Mouse (Mus musculus) ES-E14 (cell line): ENCODE measurements around the gene Ifitm6. TPM values are rescaled to one million over a fixed set of nuclear protein-coding genes. Genes with fewer than 3 reads are reported as not detected.
A peak's percentile ranks its signal among the peaks of the same experiment; 100 is the strongest.

Experiments used
- DNase-seq: peaks from one replicate; pipeline ENCODE4 v3.0.0-alpha.2; 2013; ENCODE audit warnings: low read depth, low spot score
- H3K27ac ChIP-seq: 2 replicates; pipeline ENCODE4 v1.5.1; 2012; ENCODE audit warnings: low read depth, mild to moderate bottlenecking, low read length, moderate library complexity, mixed read lengths; ENCODE audit not compliant: poor library complexity, insufficient read depth, severe bottlenecking
- H3K36me3 ChIP-seq: 2 replicates; pipeline ENCODE4 v1.6.1; 2012; ENCODE audit warnings: mild to moderate bottlenecking, low read length, moderate library complexity, mixed read lengths; ENCODE audit not compliant: control insufficient read depth, poor library complexity, insufficient read depth, severe bottlenecking
- H3K4me1 ChIP-seq, 2 experiments: fragments of 150-350 bp in 1 of 2; sonication (generic) in 1 of 2; 2 replicates each; pipeline ENCODE4 v1.6.1; 2012; ENCODE audit warnings: low read length in 2 of 2, mild to moderate bottlenecking in 1 of 2, mixed read lengths in 1 of 2; ENCODE audit not compliant: control insufficient read depth in 2 of 2, insufficient read depth in 2 of 2, poor library complexity in 1 of 2
- H3K4me3 ChIP-seq, 2 experiments: fragments of 150-350 bp in 1 of 2; sonication (generic) in 1 of 2; 2 replicates each; pipeline ENCODE4 v1.5.1; 2012; ENCODE audit warnings: low read length in 2 of 2, low read depth in 1 of 2, mild to moderate bottlenecking in 1 of 2, mixed read lengths in 1 of 2; ENCODE audit not compliant: insufficient read depth in 1 of 2, poor library complexity in 1 of 2, severe bottlenecking in 1 of 2
- H3K9ac ChIP-seq: 2 replicates; pipeline ENCODE4 v1.6.1; 2012; ENCODE audit warnings: low read depth, mild to moderate bottlenecking, low read length, mixed read lengths; ENCODE audit not compliant: poor library complexity, insufficient read depth, severe bottlenecking
- H3K9me3 ChIP-seq: fragments of 150-350 bp; sonication (generic); 2 replicates; pipeline ENCODE4 v1.6.1; 2012; ENCODE audit warnings: low read depth, mild to moderate bottlenecking, low read length; ENCODE audit not compliant: control insufficient read depth, insufficient read depth
- CHD2 ChIP-seq: IDR thresholded peaks from 2 replicates; pipeline ENCODE4 v1.6.1; 2014; ENCODE audit warnings: mild to moderate bottlenecking, low read depth, low read length, inconsistent platforms
- HCFC1 ChIP-seq: IDR thresholded peaks from 2 replicates; pipeline ENCODE4 v1.6.1; 2012; ENCODE audit warnings: low read length, inconsistent platforms, borderline replicate concordance; ENCODE audit not compliant: insufficient read depth
- MAFK ChIP-seq: IDR thresholded peaks from 2 replicates; pipeline ENCODE4 v1.6.1; 2014; ENCODE audit warnings: mild to moderate bottlenecking, low read depth, low read length, inconsistent platforms; ENCODE audit not compliant: insufficient read depth
- ZC3H11A ChIP-seq: IDR thresholded peaks from 2 replicates; pipeline ENCODE4 v1.6.1; 2012; ENCODE audit warnings: low read depth, mild to moderate bottlenecking, inconsistent platforms, low read length, borderline replicate concordance
- ZNF384 ChIP-seq: IDR thresholded peaks from 2 replicates; pipeline ENCODE4 v1.6.1; 2012; ENCODE audit warnings: low read depth, low read length, inconsistent platforms
- in situ Hi-C, 2 experiments: fragments of 600-800 bp; cut with MboI; formaldehyde crosslinking; loops; one replicate each; pipeline ENCODE4 v1.15.1; 2025; ENCODE audit warnings: low sequenced_read_pairs in 2 of 2, inconsistent platforms in 1 of 2; ENCODE audit not compliant: unreplicated experiment in 2 of 2
- total RNA-seq: library from RNA; depleted of rRNA; stranded (reverse); fragments of 300-350 nt; gene quantifications from 2 replicates; pipeline ENCODE4 v1.2.3, GENCODE M21; 2012

Ifitm6 gene
- total RNA-seq, 1 experiment = 0.36 TPM

- Histone ChIP-seq H3K4me1 (peaks cover 8 to 15% of the 10 kb centered on the region in 2 experiments), H3K36me3 (peaks cover 17% of the 10 kb centered on the region), H3K9me3 (no peaks in the 10 kb centered on the region), H3K9ac (peak overlapping the region; percentile 74), H3K27ac (no peak overlapping the region), H3K4me3 (peak overlapping the region; percentile 81 to 90)
- in situ Hi-C loops = loop anchor here in 1 of 2 experiments (25.0 kb wide), 1 partner anchor 224 kb away; the partner anchor contains the start of genes Odf3, Scgb1c1 and Urah
- DNase-seq = no peak
- TF ChIP-seq MAFK (no peak), CHD2 (no peak), HCFC1 (no peak), ZNF384 (no peak), ZC3H11A (no peak)
Observed at GRCm38 (mm10) chr7:141061269-141061692, 43.6 kb upstream of the Ifitm6 start.

GRCm38 (mm10) chr7:141060426-141061242 lies 42.9 kb upstream of the Ifitm6 start, which contains the start of gene B4galnt4:
B4galnt4 (plus strand) TSS chr7:141061104.
- TF ChIP-seq MAFK = no peak
- no peak for TF ChIP-seq CHD2
- no peak for TF ChIP-seq HCFC1
- TF ChIP-seq ZNF384 = no peak
- no peak for TF ChIP-seq ZC3H11A
- no peaks in the 10 kb centered on the region for H3K9me3 ChIP-seq
- no peak within 1 kb of the TSS for H3K27ac ChIP-seq
- H3K4me3 ChIP-seq = peak within 1 kb of the TSS; percentile 81 to 90
- H3K36me3 ChIP-seq = peaks cover 15% of the 10 kb centered on the region
- peak within 1 kb of the TSS; percentile 74 for H3K9ac ChIP-seq
- H3K4me1 ChIP-seq = peaks cover 8 to 15% of the 10 kb centered on the region in 2 experiments
- no peak for DNase-seq
- in situ Hi-C loops = loop anchor here in 1 of 2 experiments (25.0 kb wide), 1 partner anchor 223 kb away; the partner anchor contains the start of genes Odf3, Scgb1c1 and Urah

DNA sequence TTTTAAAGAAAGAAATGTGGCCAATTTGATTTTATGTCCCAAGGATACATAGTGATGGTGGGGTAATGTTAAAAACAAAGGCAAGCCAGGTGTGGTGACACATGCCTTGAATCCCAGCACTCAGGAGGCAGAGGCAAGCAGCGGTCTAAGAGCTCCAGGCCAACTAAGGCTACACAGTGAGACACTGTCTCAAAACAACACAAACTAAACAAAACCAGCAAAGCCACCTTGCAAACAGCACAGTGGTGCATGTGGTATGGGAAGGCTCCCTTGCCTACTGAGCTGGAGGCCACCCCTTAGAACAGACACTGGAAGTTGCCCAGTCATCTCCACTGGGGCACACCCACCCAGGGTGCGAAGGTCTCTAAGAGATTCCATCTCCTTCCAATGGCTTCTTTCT lies 42.2 kb upstream of the Ifitm6 start:
- TF ChIP-seq ZC3H11A (no peak), CHD2 (no peak), MAFK (0 out of 2 replicates have a peak, but pooled peaks have one; percentile 25), ZNF384 (no peak), HCFC1 (no peak)
- no peak for DNase-seq
- peaks cover 8 to 15% of the 10 kb centered on the region in 2 experiments for H3K4me1 ChIP-seq
- peaks cover 9% of the 10 kb centered on the region for H3K36me3 ChIP-seq
- no peak overlapping the region for H3K27ac ChIP-seq
- H3K4me3 ChIP-seq = peak overlapping the region; percentile 81 to 90
- in situ Hi-C loops = loop anchor here in 1 of 2 experiments (25.0 kb wide), 1 partner anchor 223 kb away; the partner anchor contains the start of genes Odf3, Scgb1c1 and Urah
- H3K9me3 ChIP-seq = no peaks in the 10 kb centered on the region
- no peak overlapping the region for H3K9ac ChIP-seq

DNA sequence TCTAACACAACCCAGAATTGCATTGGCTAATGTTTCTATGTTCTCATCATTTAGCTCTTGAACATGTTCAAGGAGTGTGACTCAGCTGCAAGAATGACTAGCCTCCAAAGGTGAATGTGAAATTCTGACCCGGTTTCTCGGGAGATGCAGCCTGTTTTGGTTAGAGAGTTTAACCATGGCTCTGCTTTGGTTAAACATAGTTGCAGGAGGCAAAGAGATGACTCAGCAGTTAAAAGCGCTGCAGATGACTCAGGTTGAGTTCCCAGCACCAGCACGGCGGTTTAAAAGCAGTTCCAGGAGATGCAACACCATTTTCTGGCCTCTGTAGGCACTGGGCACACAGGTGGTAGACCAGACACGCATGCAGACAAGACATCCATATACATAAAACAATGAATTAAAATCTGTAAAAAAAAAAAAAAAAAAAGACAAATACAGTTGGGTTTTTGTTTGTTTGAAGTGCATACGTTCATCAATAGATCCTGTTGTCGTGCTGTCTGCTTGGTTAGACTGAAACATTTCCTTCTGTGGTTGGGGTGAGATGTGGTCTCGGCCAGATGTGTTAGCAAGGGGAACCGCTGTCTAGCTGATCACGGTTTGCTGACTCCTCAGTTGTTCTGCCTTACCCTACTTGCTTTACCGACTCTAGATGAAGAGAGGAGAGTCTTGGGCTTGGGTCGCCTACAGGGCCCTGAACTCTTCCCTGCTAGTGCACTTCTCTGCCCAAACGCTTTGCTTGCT lies 41.0 kb upstream of the Ifitm6 start:
- Histone ChIP-seq H3K9ac (no peak overlapping the region), H3K9me3 (no peaks in the 10 kb centered on the region), H3K27ac (no peak overlapping the region), H3K4me1 (peaks cover 6 to 12% of the 10 kb centered on the region in 2 experiments), H3K4me3 (no peak overlapping the region), H3K36me3 (peaks cover 2% of the 10 kb centered on the region; the same call in 1 of the 2 replicates)
- TF ChIP-seq ZC3H11A (no peak), MAFK (peak; percentile 85), HCFC1 (no peak)
- DNase-seq = no peak
- in situ Hi-C loops = loop anchor here in 1 of 2 experiments (25.0 kb wide), 1 partner anchor 221 kb away; the partner anchor contains the start of genes Odf3, Scgb1c1 and Urah
